Mouse (Mus musculus) limb, embryonic 11.5 days (tissue): ENCODE measurements at regions not wholly inside any gene's neighbourhood (a gene's known extent, or its start where the extent isn't known, plus 50 kb on each side); places are given as distances from the start of the nearest gene placed in this dataset.
A peak's percentile ranks its signal among the peaks of the same experiment; 100 is the strongest.

Experiments
- ATAC-seq: fragments of 200-750 bp; cut with Nextera tagmentation; 2 replicates; pipeline ENCODE4 v1.8.0; 2017; ENCODE audit warnings: low read depth; ENCODE audit not compliant: insufficient number of reproducible peaks, low FRiP score, low TSS enrichment
- DNase-seq: peaks from one replicate; pipeline ENCODE4 v3.0.0-alpha.2; 2015; ENCODE audit warnings: low spot score
- H3K27ac ChIP-seq: fragments of 300-500 bp; sonication (generic); replicated peaks from 2 replicates; pipeline ENCODE4 v1.5.1; 2014; ENCODE audit warnings: low read depth, mild to moderate bottlenecking, low read length
- H3K27me3 ChIP-seq: fragments of 300-500 bp; sonication (generic); 2 replicates; pipeline ENCODE4 v1.6.1; 2014; ENCODE audit warnings: mild to moderate bottlenecking, low read length, mixed read lengths; ENCODE audit not compliant: control insufficient read depth, insufficient read depth
- H3K36me3 ChIP-seq: fragments of 300-500 bp; sonication (generic); 2 replicates; pipeline ENCODE4 v1.6.1; 2014; ENCODE audit warnings: mild to moderate bottlenecking, low read length, moderate library complexity, mixed read lengths; ENCODE audit not compliant: control insufficient read depth, insufficient read depth
- H3K4me1 ChIP-seq: fragments of 300-500 bp; sonication (generic); 2 replicates; pipeline ENCODE4 v1.6.1; 2014; ENCODE audit warnings: low read length, mixed read lengths; ENCODE audit not compliant: control insufficient read depth, insufficient read depth
- H3K4me2 ChIP-seq: fragments of 300-500 bp; sonication (generic); 2 replicates; pipeline ENCODE4 v1.6.1; 2014; ENCODE audit warnings: low read depth, mild to moderate bottlenecking, moderate library complexity; ENCODE audit not compliant: severe bottlenecking
- H3K4me3 ChIP-seq: fragments of 300-500 bp; sonication (generic); 2 replicates; pipeline ENCODE4 v1.5.1; 2014; ENCODE audit warnings: low read depth, low read length
- H3K9ac ChIP-seq: fragments of 300-500 bp; sonication (generic); 2 replicates; pipeline ENCODE4 v1.6.1; 2014; ENCODE audit warnings: mild to moderate bottlenecking, low read length
- H3K9me3 ChIP-seq: fragments of 300-500 bp; sonication (generic); 2 replicates; pipeline ENCODE4 v1.6.1; 2016; ENCODE audit warnings: low read length; ENCODE audit not compliant: control insufficient read depth
- WGBS: fragments of 180-500 bp; shearing (Covaris S2); extraction: QIAGEN DNeasy Blood & Tissue Kit; methylation state at CpG from one replicate; pipeline ENCODE4 v1.1.7; 2014; 5-methylcytosine and 5-hydroxymethylcytosine counted together

DNA sequence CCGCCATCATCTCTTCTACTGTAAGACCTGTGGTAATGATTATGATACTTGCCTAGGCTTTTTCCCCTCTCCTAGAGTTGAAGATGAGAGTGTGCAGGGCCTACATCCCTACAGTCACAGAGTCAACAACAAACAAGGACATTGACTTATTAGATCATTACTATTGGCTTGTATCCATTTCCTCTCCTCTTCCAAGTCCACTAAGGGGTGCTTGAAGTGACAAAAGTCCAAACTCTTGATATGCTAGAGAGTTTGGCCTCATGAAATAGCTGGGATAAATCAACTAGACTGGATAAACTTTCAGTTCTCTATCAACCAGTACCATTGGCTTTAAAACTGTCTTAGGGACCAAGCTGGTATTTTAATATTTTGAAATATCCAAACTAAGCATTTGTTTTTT lies 165.7 kb upstream of the Ap5m1 start:
- H3K27me3 ChIP-seq: no peaks in the 10 kb centered on the region
- 97% methylated on average over 1 of the region's 1 CpGs for WGBS
- no peak for DNase-seq

DNA sequence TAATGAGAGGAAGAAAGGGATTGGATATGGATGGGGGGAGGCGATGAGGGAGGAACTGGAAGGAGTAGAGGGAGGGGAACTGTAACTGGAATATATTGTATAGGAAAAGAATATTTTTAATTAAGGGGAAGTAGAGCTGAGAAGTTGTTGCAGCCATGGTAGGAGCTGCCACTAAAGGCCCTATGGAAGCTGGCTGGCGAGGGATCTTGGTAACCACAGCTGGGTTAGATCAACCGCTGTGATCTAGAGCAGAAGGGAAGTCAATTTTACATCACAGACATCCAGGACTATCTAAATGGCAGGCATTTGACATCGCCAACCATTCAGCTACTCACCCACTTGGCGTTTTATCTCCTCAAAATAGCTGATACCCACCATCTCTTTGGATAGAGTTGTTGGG lies 168.8 kb upstream of the Ap5m1 start:
- ATAC-seq (no peak), DNase-seq (no peak)
- no peaks in the 10 kb centered on the region; the same call in 1 of the 2 replicates for H3K9me3 ChIP-seq
- H3K4me2 ChIP-seq: no peak overlapping the region
- no peak overlapping the region for H3K4me3 ChIP-seq
- H3K27ac ChIP-seq: no peak overlapping the region
- no peaks in the 10 kb centered on the region for H3K36me3 ChIP-seq
- WGBS: 93% methylated on average over 5 of the region's 5 CpGs
- no peaks in the 10 kb centered on the region for H3K4me1 ChIP-seq
- no peak overlapping the region for H3K9ac ChIP-seq
- no peaks in the 10 kb centered on the region for H3K27me3 ChIP-seq

More for the DNA sequence above, 165.7 kb upstream of the Ap5m1 start:
- Histone ChIP-seq H3K36me3 (no peaks in the 10 kb centered on the region), H3K4me1 (no peaks in the 10 kb centered on the region), H3K4me3 (no peak overlapping the region), H3K4me2 (no peak overlapping the region), H3K9ac (no peak overlapping the region), H3K27ac (no peak overlapping the region), H3K9me3 (no peaks in the 10 kb centered on the region; the same call in 1 of the 2 replicates)
- ATAC-seq: no peak

DNA sequence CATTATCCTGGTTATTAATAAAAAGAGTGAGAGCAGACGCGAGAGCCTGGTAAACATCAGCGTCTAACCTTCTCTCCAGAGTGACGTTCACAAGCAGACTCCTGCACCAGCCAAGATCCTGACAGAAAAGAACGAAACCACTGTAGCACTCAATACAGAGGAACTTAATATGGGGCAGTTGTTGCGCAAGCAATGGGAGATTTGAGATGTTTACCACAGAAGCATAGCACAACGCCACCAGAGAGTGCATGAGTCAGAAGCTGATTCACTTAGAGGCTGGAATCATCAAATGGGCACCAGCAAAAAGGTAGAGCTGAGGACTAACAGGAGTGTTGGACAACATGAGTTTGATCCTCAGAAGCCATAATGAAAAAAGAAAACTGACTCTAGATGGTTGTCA lies 169.7 kb upstream of the Ap5m1 start:
- no peak for ATAC-seq
- no peak overlapping the region for H3K9ac ChIP-seq
- H3K9me3 ChIP-seq: no peaks in the 10 kb centered on the region; the same call in 1 of the 2 replicates
- H3K27me3 ChIP-seq: no peaks in the 10 kb centered on the region
- H3K4me1 ChIP-seq: no peaks in the 10 kb centered on the region
- DNase-seq: no peak
- H3K4me3 ChIP-seq: no peak overlapping the region
- H3K36me3 ChIP-seq: no peaks in the 10 kb centered on the region
- WGBS: 92% methylated on average over 7 of the region's 7 CpGs
- H3K4me2 ChIP-seq: no peak overlapping the region
- no peak overlapping the region for H3K27ac ChIP-seq

DNA sequence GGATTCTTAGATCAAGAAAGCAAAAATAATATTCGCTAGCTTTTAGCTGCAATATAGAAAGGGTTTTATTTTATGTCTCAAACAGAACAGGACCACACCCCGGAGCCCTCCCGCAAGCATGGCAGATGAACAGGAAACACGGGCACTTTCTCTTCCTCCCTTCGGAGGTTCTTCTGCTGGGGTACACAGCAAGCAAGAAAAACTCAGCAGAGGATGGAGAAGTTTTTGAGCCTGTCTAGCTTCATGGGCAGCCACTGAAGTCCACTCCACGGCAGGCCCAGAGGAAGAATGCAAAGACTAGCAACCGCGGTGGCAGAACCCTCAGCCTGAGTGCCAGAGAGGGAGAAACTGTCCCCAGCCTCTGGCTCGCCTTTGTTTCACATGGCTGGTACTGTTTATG lies 174.7 kb upstream of the Ap5m1 start:
- no peak for DNase-seq
- Histone ChIP-seq H3K4me3 (no peak overlapping the region), H3K36me3 (no peaks in the 10 kb centered on the region), H3K4me2 (no peak overlapping the region), H3K27ac (no peak overlapping the region), H3K9me3 (no peaks in the 10 kb centered on the region), H3K4me1 (0 out of 2 replicates have a peak, but pooled peaks cover 1% of the 10 kb centered on the region), H3K9ac (no peak overlapping the region), H3K27me3 (no peaks in the 10 kb centered on the region)
- ATAC-seq: no peak
- WGBS: 83% methylated on average over 9 of the region's 9 CpGs

- H3K27me3 ChIP-seq: no peaks in the 10 kb centered on the region
- DNase-seq: peak; percentile 50
- WGBS: 4% methylated on average over 13 of the region's 13 CpGs
- no peak overlapping the region for H3K9ac ChIP-seq
- ATAC-seq: no peak
- H3K4me3 ChIP-seq: no peak overlapping the region
- no peaks in the 10 kb centered on the region for H3K9me3 ChIP-seq
- H3K4me2 ChIP-seq: peak overlapping the region; percentile 12; the same call in 1 of the 2 replicates
- 0 out of 2 replicates have a peak, but pooled peaks cover 3% of the 10 kb centered on the region for H3K4me1 ChIP-seq
- H3K27ac ChIP-seq: no peak overlapping the region
- no peaks in the 10 kb centered on the region for H3K36me3 ChIP-seq
Observed at GRCm38 (mm10) chr14:48888954-48889353, 176.9 kb upstream of the Ap5m1 start.

- ATAC-seq: no peak
- 43% methylated on average over 6 of the region's 6 CpGs for WGBS
- no peaks in the 10 kb centered on the region for H3K27me3 ChIP-seq
Observed at GRCm38 (mm10) chr14:48880041-48880440, 185.9 kb upstream of the Ap5m1 start.

DNA sequence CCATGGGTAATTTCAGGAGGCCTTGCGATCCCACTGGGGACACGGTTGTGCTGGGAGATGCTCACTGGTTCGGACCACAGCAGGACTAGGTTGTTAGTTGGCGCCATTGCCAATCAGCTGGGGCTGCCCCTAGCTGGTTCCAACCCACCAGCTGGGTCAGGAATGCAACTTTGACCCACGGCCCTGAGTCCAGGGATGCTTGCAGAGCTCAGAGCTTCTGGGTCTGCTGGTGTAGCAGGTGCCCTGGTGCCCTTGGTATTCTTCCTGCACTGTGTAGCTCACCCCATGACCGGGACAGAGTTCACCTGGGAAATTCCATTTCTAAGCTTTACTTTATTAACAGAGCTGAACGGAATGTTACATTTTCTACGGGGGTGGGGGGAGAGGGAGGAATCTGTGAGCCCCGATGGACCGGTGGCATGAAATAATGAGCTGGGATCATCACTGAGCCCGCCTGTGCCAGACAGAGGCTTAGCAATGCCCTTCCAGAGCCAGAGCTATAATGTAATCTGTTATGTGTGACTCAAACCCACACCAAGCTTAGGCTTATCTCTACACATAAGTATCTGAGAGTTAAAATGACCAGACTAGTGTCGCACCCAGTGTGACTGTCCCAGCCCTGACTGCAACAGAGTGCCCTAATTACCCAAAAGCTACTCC lies 187.8 kb upstream of the Ap5m1 start:
- DNase-seq (no peak), ATAC-seq (no peak)
- WGBS: 86% methylated on average over 12 of the region's 12 CpGs
- no peaks in the 10 kb centered on the region for H3K4me1 ChIP-seq
- H3K27ac ChIP-seq: no peak overlapping the region
- no peaks in the 10 kb centered on the region for H3K27me3 ChIP-seq
- no peak overlapping the region for H3K4me2 ChIP-seq
- H3K9ac ChIP-seq: no peak overlapping the region
- no peaks in the 10 kb centered on the region for H3K9me3 ChIP-seq
- no peak overlapping the region for H3K4me3 ChIP-seq
- H3K36me3 ChIP-seq: no peaks in the 10 kb centered on the region

More at GRCm38 (mm10) chr14:48880041-48880440, 185.9 kb upstream of the Ap5m1 start:
- Histone ChIP-seq H3K27ac (no peak overlapping the region), H3K9me3 (no peaks in the 10 kb centered on the region), H3K4me3 (no peak overlapping the region), H3K4me1 (no peaks in the 10 kb centered on the region), H3K36me3 (no peaks in the 10 kb centered on the region), H3K4me2 (no peak overlapping the region), H3K9ac (no peak overlapping the region)
- DNase-seq: no peak

- Histone ChIP-seq H3K4me2 (no peak overlapping the region), H3K4me1 (no peaks in the 10 kb centered on the region), H3K9ac (no peak overlapping the region), H3K27me3 (no peaks in the 10 kb centered on the region), H3K4me3 (no peak overlapping the region), H3K36me3 (no peaks in the 10 kb centered on the region), H3K9me3 (no peaks in the 10 kb centered on the region), H3K27ac (no peak overlapping the region)
- ATAC-seq: no peak
- no peak for DNase-seq
- 89% methylated on average over 3 of the region's 3 CpGs for WGBS
Observed at GRCm38 (mm10) chr14:48871313-48871712, 194.6 kb upstream of the Ap5m1 start.

GRCm38 (mm10) chr14:48869956-48870355 lies 195.9 kb upstream of the Ap5m1 start:
- Histone ChIP-seq H3K4me2 (no peak overlapping the region), H3K36me3 (no peaks in the 10 kb centered on the region), H3K9ac (no peak overlapping the region), H3K9me3 (no peaks in the 10 kb centered on the region), H3K27me3 (no peaks in the 10 kb centered on the region), H3K4me3 (no peak overlapping the region), H3K4me1 (no peaks in the 10 kb centered on the region), H3K27ac (no peak overlapping the region)
- DNase-seq: no peak
- WGBS: 62% methylated on average over 10 of the region's 10 CpGs
- ATAC-seq: no peak
